Mouse (Mus musculus): ENCODE results near the gene Slc1a7. TPM values are rescaled to one million over a fixed set of nuclear protein-coding genes. Genes with fewer than 3 reads are reported as not detected.
A peak's percentile ranks its signal among the peaks of the same experiment; 100 is the strongest.

The Slc1a7 gene
- polyA plus RNA-seq, 1 experiment from 2014 or later = 0.08 TPM

- Histone ChIP-seq H3K4me2 (replicated peaks) (peak overlapping the region; percentile 88), H3K36me3 (replicated peaks; ENCODE audit: control insufficient read depth, insufficient read depth) (no peaks in the 10 kb centered on the region), H3K9ac (peak overlapping the region; percentile 46), H3K27me3 (ENCODE audit: control insufficient read depth, insufficient read depth, low read length) (peaks cover 39% of the 10 kb centered on the region), H3K27ac (no peak overlapping the region), H3K4me3 (replicated peaks; ENCODE audit: low read length) (peak overlapping the region; percentile 54), H3K9me3 (ENCODE audit: control insufficient read depth, low read length) (no peaks in the 10 kb centered on the region), H3K4me1 (replicated peaks; ENCODE audit: control insufficient read depth, insufficient read depth, low read length) (no peaks in the 10 kb centered on the region; the same call in 1 of the 2 replicates)
- WGBS = 2% methylated on average over 22 of the region's 22 CpGs
- DNase-seq (ENCODE audit: low spot score) (no peak), ATAC-seq (ENCODE audit: low FRiP score) (0 out of 2 replicates have a peak, but pooled peaks have one; percentile 8)
Measured at GRCm38 (mm10) chr4:108030888-108031501, 62.9 kb downstream of the Slc1a7 start.

GRCm38 (mm10) chr4:108031502-108032351 lies 63.6 kb downstream of the Slc1a7 start:
- WGBS = under 1% methylated on average over 70 of the region's 86 CpGs
- Histone ChIP-seq H3K9ac (peak overlapping the region; percentile 46), H3K36me3 (replicated peaks; ENCODE audit: control insufficient read depth, insufficient read depth) (no peaks in the 10 kb centered on the region), H3K27me3 (ENCODE audit: control insufficient read depth, insufficient read depth, low read length) (peaks cover 39% of the 10 kb centered on the region), H3K9me3 (ENCODE audit: control insufficient read depth, low read length) (no peaks in the 10 kb centered on the region), H3K27ac (no peak overlapping the region), H3K4me1 (replicated peaks; ENCODE audit: control insufficient read depth, insufficient read depth, low read length) (no peaks in the 10 kb centered on the region; the same call in 1 of the 2 replicates), H3K4me3 (replicated peaks; ENCODE audit: low read length) (peak overlapping the region; percentile 54), H3K4me2 (replicated peaks) (peak overlapping the region; percentile 88)
- peak; percentile 37 for DNase-seq (ENCODE audit: low spot score)
- ATAC-seq (ENCODE audit: low FRiP score) = peak; percentile 37; the same call in 1 of the 2 replicates

GRCm38 (mm10) chr4:108032352-108032849 lies 64.3 kb downstream of the Slc1a7 start:
- H3K4me1 ChIP-seq (replicated peaks; ENCODE audit: control insufficient read depth, insufficient read depth, low read length) = no peaks in the 10 kb centered on the region; the same call in 1 of the 2 replicates

GRCm38 (mm10) chr4:108033041-108033764 lies 65.1 kb downstream of the Slc1a7 start:
- H3K27me3 ChIP-seq (ENCODE audit: control insufficient read depth, insufficient read depth, low read length) = peaks cover 39% of the 10 kb centered on the region
- DNase-seq (ENCODE audit: low spot score) = no peak

More at GRCm38 (mm10) chr4:108032352-108032849, 64.3 kb downstream of the Slc1a7 start:
- DNase-seq (ENCODE audit: low spot score) (no peak), ATAC-seq (ENCODE audit: low FRiP score) (no peak)
- H3K4me2 ChIP-seq (replicated peaks) = peak overlapping the region; percentile 88
- peaks cover 39% of the 10 kb centered on the region for H3K27me3 ChIP-seq (ENCODE audit: control insufficient read depth, insufficient read depth, low read length)
- peak overlapping the region; percentile 46 for H3K9ac ChIP-seq
- 43% methylated on average over 11 of the region's 11 CpGs for WGBS
- peak overlapping the region; percentile 54 for H3K4me3 ChIP-seq (replicated peaks; ENCODE audit: low read length)
- no peaks in the 10 kb centered on the region for H3K36me3 ChIP-seq (replicated peaks; ENCODE audit: control insufficient read depth, insufficient read depth)
- no peaks in the 10 kb centered on the region for H3K9me3 ChIP-seq (ENCODE audit: control insufficient read depth, low read length)
- no peak overlapping the region for H3K27ac ChIP-seq

GRCm38 (mm10) chr4:108037027-108037426 lies 68.9 kb downstream of the Slc1a7 start:
- no peak overlapping the region for H3K4me2 ChIP-seq (replicated peaks)
- H3K9ac ChIP-seq = no peak overlapping the region
- 0 out of 2 replicates have a peak, but pooled peaks cover 5% of the 10 kb centered on the region for H3K36me3 ChIP-seq (replicated peaks; ENCODE audit: control insufficient read depth, insufficient read depth)
- H3K27ac ChIP-seq = no peak overlapping the region
- H3K4me3 ChIP-seq (replicated peaks; ENCODE audit: low read length) = no peak overlapping the region
- peaks cover 15% of the 10 kb centered on the region for H3K27me3 ChIP-seq (ENCODE audit: control insufficient read depth, insufficient read depth, low read length)
- H3K9me3 ChIP-seq (ENCODE audit: control insufficient read depth, low read length) = no peaks in the 10 kb centered on the region
- DNase-seq (ENCODE audit: low spot score) (no peak), ATAC-seq (ENCODE audit: low FRiP score) (no peak)
- H3K4me1 ChIP-seq (replicated peaks; ENCODE audit: control insufficient read depth, insufficient read depth, low read length) = no peaks in the 10 kb centered on the region; the same call in 1 of the 2 replicates
- WGBS = 75% methylated on average over 8 of the region's 8 CpGs

More at GRCm38 (mm10) chr4:108033041-108033764, 65.1 kb downstream of the Slc1a7 start:
- H3K36me3 ChIP-seq (replicated peaks; ENCODE audit: control insufficient read depth, insufficient read depth) = no peaks in the 10 kb centered on the region
- H3K9ac ChIP-seq = no peak overlapping the region
- H3K4me2 ChIP-seq (replicated peaks) = no peak overlapping the region
- H3K27ac ChIP-seq = no peak overlapping the region
- no peaks in the 10 kb centered on the region; the same call in 1 of the 2 replicates for H3K4me1 ChIP-seq (replicated peaks; ENCODE audit: control insufficient read depth, insufficient read depth, low read length)
- ATAC-seq (ENCODE audit: low FRiP score) = no peak
- H3K4me3 ChIP-seq (replicated peaks; ENCODE audit: low read length) = no peak overlapping the region
- no peaks in the 10 kb centered on the region for H3K9me3 ChIP-seq (ENCODE audit: control insufficient read depth, low read length)
- 84% methylated on average over 8 of the region's 8 CpGs for WGBS

GRCm38 (mm10) chr4:108045136-108046107 lies 77.3 kb downstream of the Slc1a7 start:
- no peak overlapping the region for H3K4me3 ChIP-seq (replicated peaks; ENCODE audit: low read length)
- ATAC-seq (ENCODE audit: low FRiP score) (no peak), DNase-seq (ENCODE audit: low spot score) (no peak)
- H3K4me1 ChIP-seq (replicated peaks; ENCODE audit: control insufficient read depth, insufficient read depth, low read length) = no peaks in the 10 kb centered on the region
- WGBS = 77% methylated on average over 19 of the region's 19 CpGs
- H3K4me2 ChIP-seq (replicated peaks) = no peak overlapping the region
- H3K9me3 ChIP-seq (ENCODE audit: control insufficient read depth, low read length) = no peaks in the 10 kb centered on the region
- H3K36me3 ChIP-seq (replicated peaks; ENCODE audit: control insufficient read depth, insufficient read depth) = peaks cover 62% of the 10 kb centered on the region
- no peak overlapping the region for H3K9ac ChIP-seq
- H3K27me3 ChIP-seq (ENCODE audit: control insufficient read depth, insufficient read depth, low read length) = no peaks in the 10 kb centered on the region
- H3K27ac ChIP-seq = no peak overlapping the region

GRCm38 (mm10) chr4:108046136-108046535 lies 78.0 kb downstream of the Slc1a7 start:
- Histone ChIP-seq H3K4me2 (replicated peaks) (no peak overlapping the region), H3K27ac (no peak overlapping the region), H3K4me1 (replicated peaks; ENCODE audit: control insufficient read depth, insufficient read depth, low read length) (no peaks in the 10 kb centered on the region), H3K9me3 (ENCODE audit: control insufficient read depth, low read length) (no peaks in the 10 kb centered on the region), H3K36me3 (replicated peaks; ENCODE audit: control insufficient read depth, insufficient read depth) (peaks cover 66% of the 10 kb centered on the region), H3K4me3 (replicated peaks; ENCODE audit: low read length) (no peak overlapping the region), H3K27me3 (ENCODE audit: control insufficient read depth, insufficient read depth, low read length) (no peaks in the 10 kb centered on the region), H3K9ac (no peak overlapping the region)
- WGBS = 90% methylated on average over 8 of the region's 8 CpGs
- ATAC-seq (ENCODE audit: low FRiP score) = no peak
- no peak for DNase-seq (ENCODE audit: low spot score)

DNA sequence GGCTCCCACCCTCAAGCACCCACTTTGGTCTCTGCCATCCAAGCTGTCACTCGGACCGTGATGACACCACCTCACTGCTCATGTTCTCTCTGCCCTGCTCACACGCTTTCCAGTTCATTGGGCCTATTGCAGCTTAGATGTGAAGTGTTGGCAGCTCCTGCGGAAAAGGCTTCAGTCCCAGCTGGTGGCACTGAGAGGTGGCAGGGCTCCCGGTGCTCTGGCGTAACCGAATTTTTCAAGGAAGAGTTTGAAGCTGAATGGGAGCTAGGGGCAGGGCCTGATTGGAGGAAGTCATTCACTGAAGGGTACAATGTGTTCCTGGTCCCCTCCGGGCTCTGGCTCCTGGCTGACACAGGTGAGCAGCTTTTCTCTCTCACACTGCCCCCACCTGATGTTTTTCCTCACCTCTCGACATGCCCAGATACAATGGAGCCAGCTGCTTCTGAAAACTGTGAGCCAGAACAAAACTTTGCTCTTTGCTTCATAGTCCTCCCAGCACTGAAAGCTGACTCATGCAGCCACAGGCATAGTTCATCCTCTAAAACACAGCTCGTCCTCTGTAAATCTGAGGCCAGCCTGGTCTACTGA lies 83.6 kb downstream of the Slc1a7 start:
- no peaks in the 10 kb centered on the region for H3K27me3 ChIP-seq (ENCODE audit: control insufficient read depth, insufficient read depth, low read length)
- no peaks in the 10 kb centered on the region for H3K9me3 ChIP-seq (ENCODE audit: control insufficient read depth, low read length)
- H3K36me3 ChIP-seq (replicated peaks; ENCODE audit: control insufficient read depth, insufficient read depth) = peaks cover 77% of the 10 kb centered on the region
- H3K27ac ChIP-seq = no peak overlapping the region
- H3K4me2 ChIP-seq (replicated peaks) = no peak overlapping the region
- no peaks in the 10 kb centered on the region for H3K4me1 ChIP-seq (replicated peaks; ENCODE audit: control insufficient read depth, insufficient read depth, low read length)
- no peak for DNase-seq (ENCODE audit: low spot score)
- H3K4me3 ChIP-seq (replicated peaks; ENCODE audit: low read length) = no peak overlapping the region
- 84% methylated on average over 10 of the region's 10 CpGs for WGBS
- no peak overlapping the region for H3K9ac ChIP-seq
- ATAC-seq (ENCODE audit: low FRiP score) = no peak

All from hindbrain, embryonic 14.5 days (tissue).